Mouse (Mus musculus): ENCODE data around the gene AB124611. TPM values are rescaled to one million over a fixed set of nuclear protein-coding genes. Genes with fewer than 3 reads are reported as not detected.

The AB124611 gene
- polyA plus RNA-seq, 1 experiment from 2014 or later = 2.5 TPM

DNA sequence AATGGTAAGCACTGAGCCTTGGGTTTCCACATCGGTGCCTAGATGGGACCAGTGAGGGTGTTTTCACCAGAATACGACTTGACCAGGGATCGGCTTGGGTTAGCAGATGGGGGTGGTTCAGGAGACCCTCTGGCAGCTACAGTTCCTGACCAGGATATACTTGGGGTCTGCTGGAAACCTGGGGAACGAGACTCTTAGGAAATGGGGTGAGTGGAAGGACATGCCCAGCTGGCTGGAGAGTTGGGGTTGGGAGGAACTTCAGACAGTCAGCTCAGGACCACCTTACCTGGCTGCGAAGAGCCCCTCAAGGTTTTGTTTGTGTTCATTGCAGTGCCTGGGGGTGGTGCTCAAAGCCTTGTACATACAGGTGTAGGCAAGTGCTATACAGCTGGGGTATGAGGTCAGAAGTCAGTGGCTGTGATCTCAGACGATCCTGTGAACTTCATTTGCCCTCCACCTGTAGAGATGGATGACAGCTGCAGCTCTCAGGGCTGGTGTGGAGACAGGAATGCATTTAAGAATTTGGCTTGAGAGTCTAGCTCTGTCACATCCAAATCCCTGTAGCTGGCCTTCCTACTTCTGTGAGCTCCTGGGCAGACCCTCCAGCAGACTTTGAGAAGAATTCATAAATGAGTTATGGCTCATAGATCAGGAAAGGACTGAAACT, 27.8 kb downstream of the AB124611 start:
- Histone ChIP-seq H3K4me3 (replicated peaks) (no peak overlapping the region), H3K27ac (no peak overlapping the region), H3K4me1 (replicated peaks) (peaks cover 17% of the 10 kb centered on the region), H3K27me3 (replicated peaks) (no peaks in the 10 kb centered on the region), H3K4me2 (replicated peaks) (no peak overlapping the region), H3K9ac (no peak overlapping the region), H3K36me3 (no peaks in the 10 kb centered on the region; the same call in 1 of the 2 replicates), H3K9me3 (no peaks in the 10 kb centered on the region)
- ATAC-seq = no peak
- WGBS = 84% methylated on average over 6 of the region's 6 CpGs

DNA sequence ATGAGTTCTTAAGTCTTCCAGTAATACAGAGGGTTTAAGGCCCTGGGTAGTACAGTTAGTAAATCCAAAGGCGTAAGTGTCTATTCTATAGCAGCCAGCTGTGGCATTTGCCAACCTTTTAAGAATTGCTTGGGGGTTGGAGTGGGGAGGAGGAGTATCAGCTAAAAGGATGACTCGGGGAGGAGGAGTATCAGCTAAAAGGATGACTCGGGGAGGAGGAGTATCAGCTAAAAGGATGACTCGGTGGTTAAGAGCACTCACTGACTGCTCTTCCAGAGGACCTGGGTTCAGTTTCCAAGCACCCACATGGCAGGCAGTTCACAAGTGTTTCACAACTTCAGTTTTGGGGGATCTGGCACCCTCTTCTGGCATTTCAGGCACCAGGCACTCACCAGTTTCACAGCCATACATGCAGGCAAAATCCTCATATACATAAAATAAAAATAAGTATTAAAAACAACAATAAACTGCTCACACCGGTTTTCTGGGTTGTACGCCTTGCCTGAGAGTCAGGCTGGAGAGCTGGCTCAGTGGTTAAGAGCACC, 29.3 kb downstream of the AB124611 start:
- Histone ChIP-seq H3K4me2 (replicated peaks) (no peak overlapping the region), H3K27ac (no peak overlapping the region), H3K27me3 (replicated peaks) (no peaks in the 10 kb centered on the region), H3K36me3 (no peaks in the 10 kb centered on the region; the same call in 1 of the 2 replicates), H3K9me3 (no peaks in the 10 kb centered on the region), H3K9ac (no peak overlapping the region), H3K4me1 (replicated peaks) (peaks cover 21% of the 10 kb centered on the region), H3K4me3 (replicated peaks) (no peak overlapping the region)
- WGBS = 87% methylated on average over 6 of the region's 6 CpGs
- ATAC-seq = no peak

DNA sequence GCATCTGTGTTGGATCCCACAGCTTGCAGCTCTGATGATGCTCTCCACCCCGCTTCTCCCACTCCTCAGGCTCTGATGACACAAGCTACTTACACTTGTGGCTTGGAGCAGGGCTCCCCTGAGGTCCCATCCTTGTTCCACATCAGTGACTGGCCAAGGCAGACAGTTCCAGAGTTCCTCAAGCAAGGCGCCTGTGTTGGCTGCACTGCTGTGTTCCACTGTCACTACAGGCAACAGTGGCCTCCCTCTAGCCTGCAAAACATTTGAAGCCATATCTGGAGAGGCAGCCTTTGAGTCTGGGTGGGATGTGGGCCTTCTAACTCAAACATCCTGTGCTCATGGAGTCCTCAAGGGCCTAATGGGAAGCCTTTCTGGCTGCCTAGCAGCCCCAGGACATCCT, 31.0 kb downstream of the AB124611 start:
- peaks cover 21% of the 10 kb centered on the region for H3K4me1 ChIP-seq (replicated peaks)
- ATAC-seq = no peak
- no peak overlapping the region for H3K4me2 ChIP-seq (replicated peaks)
- H3K36me3 ChIP-seq = no peaks in the 10 kb centered on the region; the same call in 1 of the 2 replicates
- no peak overlapping the region for H3K27ac ChIP-seq
- no peak overlapping the region for H3K9ac ChIP-seq
- H3K4me3 ChIP-seq (replicated peaks) = no peak overlapping the region
- WGBS = 93% methylated on average over 2 of the region's 2 CpGs
- no peaks in the 10 kb centered on the region for H3K27me3 ChIP-seq (replicated peaks)
- H3K9me3 ChIP-seq = no peaks in the 10 kb centered on the region

DNA sequence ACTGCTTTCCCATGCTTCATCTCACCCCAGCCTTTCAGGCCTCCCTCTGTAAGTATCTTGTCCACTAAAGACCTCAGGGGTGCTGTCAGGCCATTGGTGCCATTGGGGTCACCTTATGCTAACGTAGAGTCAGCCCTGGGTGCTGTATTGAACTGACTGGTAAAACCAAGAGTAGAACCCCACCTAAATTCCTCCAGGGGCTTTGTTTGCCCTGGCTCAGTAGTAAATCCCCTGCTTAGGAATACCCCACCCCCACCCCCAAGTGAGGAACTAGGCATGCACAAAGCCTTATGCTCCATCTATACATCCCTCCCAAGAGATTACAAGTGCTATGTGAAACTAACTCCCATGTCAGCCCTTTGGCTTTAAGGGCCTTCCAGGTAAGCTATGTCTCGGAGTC, 31.6 kb downstream of the AB124611 start:
- H3K27ac ChIP-seq = no peak overlapping the region
- 86% methylated on average over 2 of the region's 2 CpGs for WGBS

DNA sequence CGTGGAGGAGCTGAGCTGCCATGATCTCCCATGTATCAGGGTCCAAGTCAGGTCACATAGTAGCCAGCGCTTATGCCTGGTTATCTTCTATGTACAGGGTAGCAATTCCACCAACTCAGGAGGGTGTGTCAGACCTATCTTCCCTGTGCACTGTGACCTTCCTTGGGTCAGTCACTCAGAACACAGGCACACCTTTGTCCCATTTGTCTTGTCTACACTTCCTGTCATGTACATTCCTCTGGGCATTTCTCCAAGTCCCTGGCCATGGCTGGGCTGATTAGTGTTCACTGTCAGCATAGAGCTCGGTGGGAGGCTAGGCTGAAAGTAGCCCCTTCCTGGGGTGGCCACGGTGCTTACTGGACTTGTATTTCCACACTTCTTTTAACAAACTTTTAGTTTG, 32.4 kb downstream of the AB124611 start:
- Histone ChIP-seq H3K4me1 (replicated peaks) (peaks cover 21% of the 10 kb centered on the region), H3K4me2 (replicated peaks) (no peak overlapping the region), H3K27me3 (replicated peaks) (no peaks in the 10 kb centered on the region), H3K9me3 (no peaks in the 10 kb centered on the region), H3K27ac (peak overlapping the region; percentile 32; the same call in 1 of the 2 replicates), H3K36me3 (no peaks in the 10 kb centered on the region; the same call in 1 of the 2 replicates), H3K4me3 (replicated peaks) (no peak overlapping the region), H3K9ac (no peak overlapping the region)
- peak; percentile 93 for ATAC-seq
- 57% methylated on average over 4 of the region's 4 CpGs for WGBS

More for the DNA sequence above, 31.6 kb downstream of the AB124611 start:
- H3K9me3 ChIP-seq = no peaks in the 10 kb centered on the region
- H3K27me3 ChIP-seq (replicated peaks) = no peaks in the 10 kb centered on the region
- no peak overlapping the region for H3K9ac ChIP-seq
- no peak overlapping the region for H3K4me2 ChIP-seq (replicated peaks)
- ATAC-seq = no peak
- H3K4me1 ChIP-seq (replicated peaks) = peaks cover 21% of the 10 kb centered on the region
- H3K36me3 ChIP-seq = no peaks in the 10 kb centered on the region; the same call in 1 of the 2 replicates
- no peak overlapping the region for H3K4me3 ChIP-seq (replicated peaks)

DNA sequence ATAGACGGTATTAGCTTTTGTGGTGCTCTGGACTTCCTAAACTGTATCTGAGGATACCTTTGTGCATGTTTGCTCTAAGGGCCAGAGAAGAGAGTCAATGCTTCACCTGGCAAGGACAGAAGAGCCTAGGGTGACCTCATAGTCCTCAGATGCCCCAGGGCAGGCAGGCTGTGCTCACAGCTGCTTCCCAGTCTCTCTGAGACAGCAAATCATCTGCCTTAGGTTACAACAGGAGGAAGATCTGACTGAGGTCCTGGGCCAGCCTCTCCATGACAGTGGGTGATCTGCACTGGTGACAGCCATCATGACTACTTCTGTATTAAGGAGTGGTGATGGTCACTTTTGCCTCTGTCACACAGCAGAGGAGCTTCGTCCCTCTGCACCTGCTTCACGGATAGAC, 33.2 kb downstream of the AB124611 start:
- no peak overlapping the region for H3K9ac ChIP-seq
- H3K4me3 ChIP-seq (replicated peaks) = no peak overlapping the region
- no peaks in the 10 kb centered on the region for H3K9me3 ChIP-seq
- WGBS = 93% methylated on average over 3 of the region's 3 CpGs
- H3K27ac ChIP-seq = no peak overlapping the region
- ATAC-seq = no peak
- H3K27me3 ChIP-seq (replicated peaks) = no peaks in the 10 kb centered on the region
- peaks cover 21% of the 10 kb centered on the region for H3K4me1 ChIP-seq (replicated peaks)
- no peak overlapping the region for H3K4me2 ChIP-seq (replicated peaks)
- no peaks in the 10 kb centered on the region; the same call in 1 of the 2 replicates for H3K36me3 ChIP-seq

DNA sequence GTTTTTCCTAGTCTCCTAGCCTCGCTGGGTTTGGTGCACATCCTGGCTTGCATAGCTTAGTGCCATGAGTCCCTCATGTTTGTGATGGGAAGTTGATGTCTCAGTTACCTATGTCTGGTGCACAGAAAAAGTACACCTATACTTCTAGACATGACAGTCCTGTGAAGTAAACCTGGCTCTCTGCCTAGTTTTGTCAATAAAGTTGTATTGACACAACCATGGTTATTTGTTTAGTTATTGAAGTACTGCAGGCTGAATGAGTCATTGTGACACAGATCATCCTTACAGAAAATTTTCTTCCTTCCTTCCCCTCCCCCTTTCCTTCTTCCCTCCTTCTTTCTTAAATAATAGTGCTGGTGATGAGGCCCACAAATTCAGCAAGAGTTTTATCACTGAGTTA, 38.4 kb downstream of the AB124611 start:
- ATAC-seq = no peak
- no peak overlapping the region for H3K9ac ChIP-seq
- 72% methylated on average over 1 of the region's 1 CpGs for WGBS
- no peaks in the 10 kb centered on the region for H3K4me1 ChIP-seq (replicated peaks)
- H3K27me3 ChIP-seq (replicated peaks) = no peaks in the 10 kb centered on the region
- H3K36me3 ChIP-seq = no peaks in the 10 kb centered on the region
- no peak overlapping the region for H3K27ac ChIP-seq
- no peak overlapping the region for H3K4me2 ChIP-seq (replicated peaks)
- no peaks in the 10 kb centered on the region for H3K9me3 ChIP-seq
- H3K4me3 ChIP-seq (replicated peaks) = no peak overlapping the region

DNA sequence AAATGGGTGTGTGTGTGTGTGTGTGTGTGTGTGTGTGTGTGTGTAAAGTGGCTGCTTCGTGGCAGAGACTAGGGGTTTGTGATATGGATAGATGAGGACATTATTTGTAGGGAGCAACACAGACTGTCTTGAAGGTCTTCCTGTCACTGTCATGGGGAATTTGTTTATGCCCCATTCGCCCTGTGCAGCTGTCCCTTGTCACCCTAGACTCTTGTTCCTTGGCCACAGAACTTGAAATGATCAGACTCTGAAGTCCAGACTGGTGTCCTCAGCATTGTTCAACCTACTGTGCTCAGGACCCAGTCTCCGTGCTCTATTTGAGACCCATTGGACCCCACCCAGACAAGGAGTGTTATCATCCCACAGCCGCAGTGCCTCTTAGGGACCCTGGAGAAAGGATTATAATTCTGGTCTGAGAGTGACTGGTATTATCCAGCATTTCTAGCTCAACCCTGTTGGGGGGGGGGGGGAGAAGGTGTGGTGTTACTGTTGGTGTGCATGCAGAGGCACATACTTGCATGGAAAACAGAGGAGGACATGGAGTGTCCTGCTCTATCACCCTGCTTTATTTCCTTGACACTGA, 39.1 kb downstream of the AB124611 start:
- 77% methylated on average over 4 of the region's 4 CpGs for WGBS
- no peak overlapping the region for H3K4me2 ChIP-seq (replicated peaks)
- H3K4me1 ChIP-seq (replicated peaks) = no peaks in the 10 kb centered on the region
- ATAC-seq = no peak
- H3K36me3 ChIP-seq = peaks cover 5% of the 10 kb centered on the region; the same call in 1 of the 2 replicates
- H3K27ac ChIP-seq = no peak overlapping the region
- H3K27me3 ChIP-seq (replicated peaks) = no peaks in the 10 kb centered on the region
- H3K9me3 ChIP-seq = no peaks in the 10 kb centered on the region
- H3K9ac ChIP-seq = no peak overlapping the region
- no peak overlapping the region for H3K4me3 ChIP-seq (replicated peaks)

DNA sequence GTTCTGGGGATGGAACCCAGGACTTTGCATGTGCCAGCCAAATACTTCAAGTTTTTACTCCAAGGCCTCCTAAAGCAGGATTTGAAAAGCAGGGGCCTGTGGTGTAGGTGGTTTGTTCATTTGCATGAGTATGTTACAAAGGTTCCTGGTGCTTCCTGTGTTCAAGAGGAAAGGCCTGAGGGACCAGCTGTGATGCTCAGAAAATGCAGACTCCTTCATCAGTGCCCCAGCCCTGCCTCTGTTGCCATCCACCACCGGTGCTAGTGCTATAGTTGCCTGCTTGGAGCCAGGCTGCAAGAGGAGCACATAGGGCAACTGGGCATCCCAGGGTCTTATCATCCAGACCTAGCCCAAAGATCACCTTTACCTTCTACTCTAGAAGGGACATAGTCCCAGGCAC, 40.6 kb downstream of the AB124611 start:
- H3K36me3 ChIP-seq = peaks cover 16% of the 10 kb centered on the region
- ATAC-seq = no peak
- no peaks in the 10 kb centered on the region for H3K9me3 ChIP-seq
- 94% methylated on average over 1 of the region's 1 CpGs for WGBS
- no peak overlapping the region for H3K27ac ChIP-seq
- H3K4me2 ChIP-seq (replicated peaks) = no peak overlapping the region
- H3K4me3 ChIP-seq (replicated peaks) = no peak overlapping the region
- H3K4me1 ChIP-seq (replicated peaks) = no peaks in the 10 kb centered on the region
- no peak overlapping the region for H3K9ac ChIP-seq
- no peaks in the 10 kb centered on the region for H3K27me3 ChIP-seq (replicated peaks)

DNA sequence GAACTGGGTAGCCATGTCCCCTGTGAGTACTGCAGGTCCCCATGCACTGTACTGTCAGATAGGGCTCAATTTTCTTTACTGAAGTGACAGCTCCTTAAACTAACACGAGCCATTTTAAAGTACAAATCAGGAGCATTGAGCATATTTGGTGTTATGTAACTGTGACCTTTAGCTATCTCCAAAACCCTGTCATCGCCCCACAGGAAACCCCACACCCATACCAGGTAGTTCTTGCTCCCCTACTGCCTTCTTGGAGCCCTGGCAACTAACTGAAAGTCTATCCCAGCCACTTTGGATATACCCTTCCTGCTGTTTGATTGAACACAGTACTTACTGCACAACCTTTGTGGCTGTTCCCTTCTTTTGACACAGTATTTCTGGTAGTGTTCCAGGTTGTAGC, 41.1 kb downstream of the AB124611 start:
- Histone ChIP-seq H3K4me1 (replicated peaks) (no peaks in the 10 kb centered on the region), H3K9me3 (no peaks in the 10 kb centered on the region), H3K27ac (no peak overlapping the region), H3K4me3 (replicated peaks) (no peak overlapping the region), H3K27me3 (replicated peaks) (no peaks in the 10 kb centered on the region), H3K9ac (no peak overlapping the region), H3K4me2 (replicated peaks) (no peak overlapping the region), H3K36me3 (peaks cover 17% of the 10 kb centered on the region)
- WGBS = 83% methylated on average over 2 of the region's 2 CpGs
- no peak for ATAC-seq

DNA sequence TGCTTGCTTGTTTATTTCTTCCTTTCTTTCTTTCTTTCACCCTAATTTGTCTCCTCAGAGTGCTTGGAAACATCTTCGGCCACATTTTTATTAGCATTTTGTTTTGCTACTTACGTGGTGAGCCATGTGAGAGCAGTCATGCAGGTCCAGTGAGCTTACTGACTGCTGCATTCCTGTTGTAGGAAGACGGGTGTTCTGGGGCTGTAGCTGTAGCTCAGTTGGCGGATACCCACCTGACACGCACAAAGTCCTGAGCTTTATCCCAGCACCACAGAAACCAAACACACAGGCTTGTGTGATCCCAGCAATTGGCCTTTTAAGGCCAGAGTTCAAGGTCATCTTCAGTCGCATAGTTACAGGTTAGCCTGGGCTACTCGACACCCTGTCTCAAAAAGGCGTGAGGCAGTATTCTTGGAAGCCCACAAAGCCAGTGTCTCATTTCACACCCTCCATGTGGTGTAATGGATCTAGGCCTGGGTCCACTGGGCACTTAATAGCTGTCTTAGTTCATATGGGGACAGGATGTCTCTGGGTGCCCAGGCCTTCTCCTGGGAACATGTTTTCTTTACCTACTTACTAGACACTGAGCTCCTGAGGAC, 42.8 kb downstream of the AB124611 start:
- H3K27ac ChIP-seq = no peak overlapping the region
- whole genome bisulfite sequencing = 83% methylated on average over 8 of the region's 8 CpGs
- no peaks in the 10 kb centered on the region for H3K9me3 ChIP-seq
- ATAC-seq = no peak
- peaks cover 17% of the 10 kb centered on the region for H3K36me3 ChIP-seq
- H3K4me2 ChIP-seq (replicated peaks) = no peak overlapping the region
- H3K4me3 ChIP-seq (replicated peaks) = no peak overlapping the region
- H3K9ac ChIP-seq = no peak overlapping the region
- H3K4me1 ChIP-seq (replicated peaks) = no peaks in the 10 kb centered on the region
- no peaks in the 10 kb centered on the region for H3K27me3 ChIP-seq (replicated peaks)

DNA sequence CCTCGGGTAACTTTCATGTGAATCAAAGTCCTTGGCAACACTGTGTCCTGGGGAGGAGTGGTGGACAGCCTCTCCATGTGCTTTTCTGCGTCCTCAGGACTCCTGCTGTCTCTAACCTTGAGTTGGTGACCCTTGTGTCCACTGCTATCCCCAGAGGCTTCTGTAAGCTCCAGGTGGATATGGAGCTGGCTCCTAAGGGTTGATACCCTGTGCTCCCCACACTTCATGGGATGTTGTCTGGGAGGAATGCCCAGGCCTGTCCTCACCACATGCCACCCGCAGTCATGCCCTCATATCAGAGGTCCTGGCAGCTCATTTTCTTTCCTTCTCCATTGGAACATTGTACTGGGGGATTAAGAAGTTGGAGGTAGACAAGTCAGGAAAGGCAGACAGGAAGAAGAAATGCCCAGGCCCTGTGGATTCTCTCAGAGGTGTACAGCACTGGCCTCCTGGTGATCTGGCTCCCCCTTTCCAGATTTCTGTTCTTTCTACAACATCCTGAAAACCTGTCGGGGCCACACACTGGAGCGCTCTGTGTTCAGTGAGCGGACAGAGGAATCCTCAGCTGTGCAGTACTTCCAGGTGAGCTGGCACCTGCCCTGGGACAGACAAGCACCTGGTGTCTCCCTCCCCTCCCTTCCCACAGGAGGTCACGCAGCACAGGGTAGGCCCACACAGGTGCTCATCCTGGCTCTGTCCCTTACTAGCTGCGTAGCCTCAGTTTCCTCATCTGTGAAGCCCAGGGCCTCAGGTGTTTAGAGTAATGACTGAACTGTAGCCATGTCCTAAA, 48.2 kb downstream of the AB124611 start:
- Histone ChIP-seq H3K9me3 (no peaks in the 10 kb centered on the region), H3K9ac (no peak overlapping the region), H3K4me2 (replicated peaks) (no peak overlapping the region), H3K4me3 (replicated peaks) (no peak overlapping the region), H3K27me3 (replicated peaks) (no peaks in the 10 kb centered on the region), H3K27ac (no peak overlapping the region), H3K36me3 (peaks cover 37% of the 10 kb centered on the region), H3K4me1 (replicated peaks) (no peaks in the 10 kb centered on the region)
- 94% methylated on average over 8 of the region's 8 CpGs for WGBS
- ATAC-seq = no peak

All from intestine, embryonic 15.5 days (tissue).